Mouse (Mus musculus): ENCODE measurements around the gene Gm49340. TPM values are rescaled to one million over a fixed set of nuclear protein-coding genes. Genes with fewer than 3 reads are reported as not detected.

Gm49340 gene
- total and polyA plus RNA-seq, 2 experiments: 0.18 to 0.23 TPM

GRCm38 (mm10) chr11:73395374-73395773 is 65.8 kb downstream of the Gm49340 start:
- no peaks in the 10 kb centered on the region for H3K4me1 ChIP-seq (ENCODE audit: control insufficient read depth, insufficient read depth, low read length)
- no peak overlapping the region for H3K27ac ChIP-seq (replicated peaks; ENCODE audit: insufficient read depth, low read depth, low read length)
- no peak overlapping the region for H3K4me3 ChIP-seq (ENCODE audit: insufficient read depth, low read depth, low read length)
- WGBS: 63% methylated on average over 4 of the region's 4 CpGs
- no peaks in the 10 kb centered on the region for H3K27me3 ChIP-seq (ENCODE audit: control insufficient read depth, insufficient read depth, low read length)
- no peak for DNase-seq (ENCODE audit: extremely low read depth, low read depth, low spot score)
- H3K36me3 ChIP-seq (ENCODE audit: control insufficient read depth, insufficient read depth, low read length): no peaks in the 10 kb centered on the region
- no peak overlapping the region for H3K9ac ChIP-seq (ENCODE audit: low read depth, low read length)
- H3K79me2 ChIP-seq (ENCODE audit: control insufficient read depth, insufficient read depth, low read length): no peaks in the 10 kb centered on the region
- TF ChIP-seq POLR2A (IDR thresholded peaks at IDR 0.05; ENCODE audit: extremely low read depth, insufficient read depth, low read length) (no peak), CTCF (IDR thresholded peaks at IDR 0.05; ENCODE audit: low read depth, low read length) (no peak)

GRCm38 (mm10) chr11:73399514-73399913 is 70.0 kb downstream of the Gm49340 start, which contains the start of gene Olfr1:
Gene Olfr1, minus strand, starts transcription at chr11:73399614.
- Histone ChIP-seq H3K79me2 (ENCODE audit: control insufficient read depth, insufficient read depth, low read length) (no peaks in the 10 kb centered on the region), H3K4me3 (ENCODE audit: insufficient read depth, low read depth, low read length) (no peak within 1 kb of the TSS), H3K27me3 (ENCODE audit: control insufficient read depth, insufficient read depth, low read length) (no peaks in the 10 kb centered on the region), H3K36me3 (ENCODE audit: control insufficient read depth, insufficient read depth, low read length) (no peaks in the 10 kb centered on the region), H3K27ac (replicated peaks; ENCODE audit: insufficient read depth, low read depth, low read length) (no peak within 1 kb of the TSS), H3K9ac (ENCODE audit: low read depth, low read length) (no peak within 1 kb of the TSS), H3K4me1 (ENCODE audit: control insufficient read depth, insufficient read depth, low read length) (no peaks in the 10 kb centered on the region)
- DNase-seq (ENCODE audit: extremely low read depth, low read depth, low spot score): no peak
- TF ChIP-seq POLR2A (IDR thresholded peaks at IDR 0.05; ENCODE audit: extremely low read depth, insufficient read depth, low read length) (no peak), CTCF (IDR thresholded peaks at IDR 0.05; ENCODE audit: low read depth, low read length) (no peak)

Other genes with a start within 250 kb of the Gm49340 start
- gene Itgae, start 239.2 kb upstream of the Gm49340 start, total RNA-seq (2014; rRNA removed): 0.18 and 0.27 TPM in 2 replicates
- 0.17 and 0.19 TPM in 2 replicates for gene Itgae, start 239.2 kb upstream of the Gm49340 start, polyA plus RNA-seq (2012; rRNA removed)
- 0.55 and 0.60 TPM in 2 replicates for gene Haspin, start 191.4 kb upstream of the Gm49340 start, total RNA-seq (2014; rRNA removed)
- 0.12 and 0.26 TPM in 2 replicates for gene Haspin, start 191.4 kb upstream of the Gm49340 start, polyA plus RNA-seq (2012; rRNA removed)
- gene P2rx5, start 169.3 kb upstream of the Gm49340 start, total RNA-seq (2014; rRNA removed): 0.09 TPM in 1 of 2 replicates, not detected in the other
- 0.06 TPM in 1 of 2 replicates, not detected in the other for gene P2rx5, start 169.3 kb upstream of the Gm49340 start, polyA plus RNA-seq (2012; rRNA removed)
- 80.9 and 90.9 TPM in 2 replicates for gene Emc6, start 152.7 kb upstream of the Gm49340 start, total RNA-seq (2014; rRNA removed)
- gene Emc6, start 152.7 kb upstream of the Gm49340 start, polyA plus RNA-seq (2012; rRNA removed): 63.8 and 74.6 TPM in 2 replicates
- gene Tax1bp3, start 152.7 kb upstream of the Gm49340 start, total RNA-seq (2014; rRNA removed): 11.5 and 13.2 TPM in 2 replicates
- 16.6 and 19.4 TPM in 2 replicates for gene Tax1bp3, start 152.7 kb upstream of the Gm49340 start, polyA plus RNA-seq (2012; rRNA removed)
- 11.5 and 15.6 TPM in 2 replicates for gene Ctns, start 130.7 kb upstream of the Gm49340 start, total RNA-seq (2014; rRNA removed)
- gene Ctns, start 130.7 kb upstream of the Gm49340 start, polyA plus RNA-seq (2012; rRNA removed): 13.1 and 16.6 TPM in 2 replicates
- 38.3 and 38.6 TPM in 2 replicates for gene Shpk, start 130.3 kb upstream of the Gm49340 start, total RNA-seq (2014; rRNA removed)
- gene Shpk, start 130.3 kb upstream of the Gm49340 start, polyA plus RNA-seq (2012; rRNA removed): 43.5 and 44.5 TPM in 2 replicates
- gene Trpv1, start 95.4 kb upstream of the Gm49340 start, total RNA-seq (2014; rRNA removed): 0.18 and 0.20 TPM in 2 replicates
- 0.06 and 0.28 TPM in 2 replicates for gene Trpv1, start 95.4 kb upstream of the Gm49340 start, polyA plus RNA-seq (2012; rRNA removed)
- gene Trpv3, start 62.4 kb upstream of the Gm49340 start, total RNA-seq (2014; rRNA removed): under 0.01 TPM in 2 replicates
- 0.01 TPM in 2 replicates for gene Trpv3, start 62.4 kb upstream of the Gm49340 start, polyA plus RNA-seq (2012; rRNA removed)
- gene Aspa, start 145 bp upstream of the Gm49340 start, total RNA-seq (2014; rRNA removed): 32.8 and 40.2 TPM in 2 replicates
- gene Aspa, start 145 bp upstream of the Gm49340 start, polyA plus RNA-seq (2012; rRNA removed): 3.2 and 4.2 TPM in 2 replicates
- gene Spata22, start within 50 bp of the Gm49340 start, total RNA-seq (2014; rRNA removed): 5.1 and 5.9 TPM in 2 replicates
- gene Spata22, start within 50 bp of the Gm49340 start, polyA plus RNA-seq (2012; rRNA removed): 0.73 and 0.94 TPM in 2 replicates
- gene Olfr20, start 21.0 kb downstream of the Gm49340 start, total RNA-seq (2014; rRNA removed): 0.13 TPM in 1 of 2 replicates, not detected in the other
- 1.0 and 1.8 TPM in 2 replicates for gene Olfr20, start 21.0 kb downstream of the Gm49340 start, polyA plus RNA-seq (2012; rRNA removed)
- not detected in 2 replicates for gene Olfr376, start 41.5 kb downstream of the Gm49340 start, total RNA-seq (2014; rRNA removed)
- gene Olfr376, start 41.5 kb downstream of the Gm49340 start, polyA plus RNA-seq (2012; rRNA removed): not detected in 2 replicates
- not detected in 2 replicates for gene Olfr1, start 69.9 kb downstream of the Gm49340 start, total RNA-seq (2014; rRNA removed)
- not detected in 2 replicates for gene Olfr1, start 69.9 kb downstream of the Gm49340 start, polyA plus RNA-seq (2012; rRNA removed)
- gene Olfr378, start 98.7 kb downstream of the Gm49340 start, total RNA-seq (2014; rRNA removed): not detected in 2 replicates
- not detected in 2 replicates for gene Olfr378, start 98.7 kb downstream of the Gm49340 start, polyA plus RNA-seq (2012; rRNA removed)
- not detected in 2 replicates for gene Olfr380, start 127.8 kb downstream of the Gm49340 start, total RNA-seq (2014; rRNA removed)
- not detected in 2 replicates for gene Olfr380, start 127.8 kb downstream of the Gm49340 start, polyA plus RNA-seq (2012; rRNA removed)
- not detected in 2 replicates for gene Olfr381, start 161.9 kb downstream of the Gm49340 start, total RNA-seq (2014; rRNA removed)
- gene Olfr381, start 161.9 kb downstream of the Gm49340 start, polyA plus RNA-seq (2012; rRNA removed): not detected in 2 replicates
- gene Olfr382, start 187.5 kb downstream of the Gm49340 start, total RNA-seq (2014; rRNA removed): not detected in 2 replicates
- not detected in 2 replicates for gene Olfr382, start 187.5 kb downstream of the Gm49340 start, polyA plus RNA-seq (2012; rRNA removed)